29 mouse cellular contexts compared by ENCODE assay signal in genomic region chr3:27506886-27507285, GRCm38 (mm10).
"Had no signal": no experiment of that assay in that cellular context is flagged by ENCODE, and none has a peak within 500 bp of the region (broad histone marks: within the 10 kb centered on the region; RNA-seq: fewer than 3 reads in every experiment).

No protein-coding gene starts in this region.

- H3K27me3 ChIP-seq: heart, embryonic 12.5 days; heart, embryonic 13.5 days; heart, embryonic 15.5 days; hindbrain, embryonic 12.5 days; hindbrain, embryonic 13.5 days; hindbrain, embryonic 15.5 days; intestine, embryonic 15.5 days; kidney, embryonic 15.5 days had no signal

- H3K9ac ChIP-seq: heart, embryonic 12.5 days; heart, embryonic 13.5 days; heart, embryonic 15.5 days; hindbrain, embryonic 12.5 days; hindbrain, embryonic 13.5 days; hindbrain, embryonic 14.5 days; hindbrain, embryonic 15.5 days; intestine, embryonic 15.5 days; kidney, embryonic 15.5 days had no signal

- DNase-seq: heart, postnatal 10 days; heart, postnatal 14 days; heart, postnatal 36 days; kidney, adult 11 months; kidney, adult 18-20 months; kidney, adult 2 months; kidney, adult 8-10 months; kidney, adult 9 months; kidney, postnatal 10 days; kidney, postnatal 14 days; kidney, postnatal 25 days; kidney, postnatal 36 days; kidney, postnatal 4 days; layer of hippocampus, adult 9-11 months; layer of hippocampus, postnatal 36 days had no signal

- H3K4me3 ChIP-seq: heart, embryonic 12.5 days; heart, embryonic 13.5 days; heart, embryonic 15.5 days; hindbrain, embryonic 10.5 days; hindbrain, embryonic 12.5 days; hindbrain, embryonic 13.5 days; hindbrain, embryonic 15.5 days; intestine, embryonic 15.5 days; kidney, embryonic 15.5 days; layer of hippocampus, adult 2 months; left cerebral cortex, adult 2 months had no signal

- H3K4me1 ChIP-seq: hindbrain, embryonic 10.5 days; hindbrain, embryonic 12.5 days; hindbrain, embryonic 15.5 days; intestine, embryonic 15.5 days had no signal

- H3K36me3 ChIP-seq: hindbrain, embryonic 12.5 days; hindbrain, embryonic 13.5 days; hindbrain, embryonic 15.5 days; intestine, embryonic 15.5 days had no signal

- H3K27ac ChIP-seq: heart, embryonic 13.5 days; heart, embryonic 15.5 days; hindbrain, embryonic 10.5 days; hindbrain, embryonic 12.5 days; hindbrain, embryonic 13.5 days; hindbrain, embryonic 14.5 days; hindbrain, embryonic 15.5 days; hindbrain, postnatal 0 days; intestine, embryonic 15.5 days; kidney, embryonic 15.5 days; kidney, postnatal 0 days; layer of hippocampus, adult 2 months; left cerebral cortex, adult 2 months had no signal
